Mouse (Mus musculus): ENCODE results near the gene Paqr6. TPM values are rescaled to one million over a fixed set of nuclear protein-coding genes. Genes with fewer than 3 reads are reported as not detected.

Paqr6 gene
- total RNA-seq (2023): 1 to 10 TPM in 1 of 2 experiments, under 1 TPM in 1; 0.46 to 1.1 TPM

GRCm38 (mm10) chr3:88364337-88364736, at the start of gene Paqr6:
Paqr6 (plus strand) TSS chr3:88364584.

GRCm38 (mm10) chr3:88324951-88325405, 39.4 kb upstream of the Paqr6 start, which contains the start of gene Glmp:
Glmp (plus strand) TSS chr3:88325023.

GRCm38 (mm10) chr3:88336058-88337013, 28.0 kb upstream of the Paqr6 start, which contains the start of the genes Tmem79 and Smg5:
Tmem79 (minus strand) TSS chr3:88336148.
Smg5 (plus strand) TSS chr3:88336260.

DNA sequence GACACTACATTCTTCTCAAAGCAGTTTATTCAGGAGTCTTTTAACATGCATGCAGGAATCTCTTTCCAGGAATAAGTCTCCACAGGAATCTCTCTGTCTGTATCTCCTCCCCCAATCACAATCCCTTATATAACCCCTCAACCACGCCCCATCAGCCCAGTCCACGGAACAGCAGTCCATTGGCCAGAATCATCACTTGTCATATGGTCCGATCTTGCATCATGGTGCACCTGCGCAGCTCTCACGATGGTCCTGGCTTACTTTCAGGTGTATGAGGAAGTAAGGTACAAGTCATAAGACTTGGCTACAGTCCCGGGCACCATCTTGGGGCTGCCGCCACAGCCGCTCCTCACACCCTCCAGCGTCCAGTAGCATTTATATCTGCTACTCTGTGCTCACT, 8.3 kb downstream of the Paqr6 start, which contains the start of gene Bglap3:
TSS of gene Bglap3 (minus strand) at position 101 of the 400 bp plus-strand sequence.

DNA sequence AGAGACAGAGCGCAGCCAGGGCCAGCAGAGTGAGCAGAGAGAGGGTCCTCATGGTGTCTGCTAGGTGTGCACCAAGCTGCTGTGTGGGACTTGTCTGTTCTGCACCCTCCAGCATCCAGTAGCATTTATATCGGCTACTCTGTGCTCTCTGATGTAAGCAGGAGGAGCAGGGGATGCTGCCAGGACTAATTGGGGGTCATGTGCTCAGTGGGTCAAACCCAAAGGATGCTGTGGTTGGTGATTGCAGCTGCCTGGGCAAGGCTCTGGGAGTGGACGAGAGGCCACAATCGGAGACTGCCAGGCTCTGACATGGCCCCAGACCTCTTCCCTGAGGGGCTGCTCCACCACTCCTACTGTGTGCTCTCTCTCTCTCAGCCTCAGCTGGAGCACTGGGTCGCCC, 14.2 kb downstream of the Paqr6 start, which contains the start of gene Bglap2:
TSS of gene Bglap2 (minus strand) at position 101 of the 400 bp plus-strand sequence.

GRCm38 (mm10) chr3:88384364-88384763, 20.0 kb downstream of the Paqr6 start, which contains the start of gene Bglap:
Bglap (minus strand) TSS chr3:88384464.

GRCm38 (mm10) chr3:88409741-88410644, 45.6 kb downstream of the Paqr6 start, which contains the start of gene Pmf1:
Pmf1 (minus strand) TSS chr3:88410331.

Other genes starting within 250 kb of the Paqr6 start
- 10 to 100 TPM; 55.4 to 69.5 TPM for gene Mef2d, start 222.2 kb upstream of the Paqr6 start, total RNA-seq (2023)
- not detected for gene Rhbg, start 109.9 kb upstream of the Paqr6 start, total RNA-seq (2023)
- gene Gm38392, start 77.4 kb upstream of the Paqr6 start, total RNA-seq (2023): not detected
- gene Tsacc, start 67.6 kb upstream of the Paqr6 start, total RNA-seq (2023): 1 to 10 TPM in 1 of 2 experiments, not detected in 1; 1.3 TPM
- 10 to 100 TPM; 66.6 to 69.9 TPM for gene Cct3, start 67.5 kb upstream of the Paqr6 start, total RNA-seq (2023)
- 100 to 1,000 TPM; 114 to 115 TPM for gene Glmp, start 39.6 kb upstream of the Paqr6 start, total RNA-seq (2023)
- gene Tmem79, start 28.4 kb upstream of the Paqr6 start, total RNA-seq (2023): 1 to 10 TPM; 1.2 to 1.3 TPM
- gene Smg5, start 28.3 kb upstream of the Paqr6 start, total RNA-seq (2023): 10 to 100 TPM; 48.0 to 51.9 TPM
- 10 to 100 TPM; 15.2 to 25.3 TPM for gene Bglap3, start 8.2 kb downstream of the Paqr6 start, total RNA-seq (2023)
- gene Bglap2, start 14.1 kb downstream of the Paqr6 start, total RNA-seq (2023): 10 to 100 TPM; 26.3 to 43.3 TPM
- gene Bglap, start 19.9 kb downstream of the Paqr6 start, total RNA-seq (2023): 100 to 1,000 TPM; 105 to 139 TPM
- 10 to 100 TPM; 59.0 to 65.4 TPM for gene Pmf1, start 45.7 kb downstream of the Paqr6 start, total RNA-seq (2023)
- 10 to 100 TPM; 16.1 to 16.3 TPM for gene Slc25a44, start 60.6 kb downstream of the Paqr6 start, total RNA-seq (2023)
- gene Sema4a, start 96.6 kb downstream of the Paqr6 start, total RNA-seq (2023): 100 to 1,000 TPM; 296 to 331 TPM
- 10 to 100 TPM; 17.1 to 26.2 TPM for gene Lmna, start 145.4 kb downstream of the Paqr6 start, total RNA-seq (2023)
- under 1 TPM; 0.20 to 0.33 TPM for gene Mex3a, start 167.8 kb downstream of the Paqr6 start, total RNA-seq (2023)
- not detected for gene Rab25, start 183.7 kb downstream of the Paqr6 start, total RNA-seq (2023)
- gene Lamtor2, start 188.5 kb downstream of the Paqr6 start, total RNA-seq (2023): 10 to 100 TPM; 74.0 to 89.2 TPM
- 10 to 100 TPM; 20.0 to 20.2 TPM for gene Ubqln4, start 189.2 kb downstream of the Paqr6 start, total RNA-seq (2023)
- 10 to 100 TPM; 77.9 to 78.3 TPM for gene Ssr2, start 211.3 kb downstream of the Paqr6 start, total RNA-seq (2023)
- 100 to 1,000 TPM; 201 to 231 TPM for gene Arhgef2, start 241.4 kb downstream of the Paqr6 start, total RNA-seq (2023)

Measured in neutrophil, adult 83 days (primary cell).